Mouse (Mus musculus): ENCODE results near the gene Ube2v1.

Ube2v1 gene

GRCm38 (mm10) chr2:167631591-167632448 lies at the start of gene Ube2v1:
Ube2v1 (minus strand) TSS chr2:167632095.
- in situ Hi-C loops (cut with MboI; ENCODE audit: low pct_unique_long_range_greater_than_20kb in 1 of 2, low sequenced_read_pairs in 2 of 2, unreplicated experiment in 1 of 2), result no loop called here

- in situ Hi-C loops (cut with MboI; ENCODE audit: low pct_unique_long_range_greater_than_20kb in 1 of 2, low sequenced_read_pairs in 2 of 2, unreplicated experiment in 1 of 2), result no loop called here
These were observed 48.8 kb upstream of the Ube2v1 start for GRCm38 (mm10) chr2:167680657-167681056.

- in situ Hi-C loops (cut with MboI; ENCODE audit: low pct_unique_long_range_greater_than_20kb in 1 of 2, low sequenced_read_pairs in 2 of 2, unreplicated experiment in 1 of 2), result no loop called here
These were observed 48.1 kb upstream of the Ube2v1 start for GRCm38 (mm10) chr2:167679902-167680430.

GRCm38 (mm10) chr2:167678600-167678999 lies 46.7 kb upstream of the Ube2v1 start:
- in situ Hi-C loops (cut with MboI; ENCODE audit: low pct_unique_long_range_greater_than_20kb in 1 of 2, low sequenced_read_pairs in 2 of 2, unreplicated experiment in 1 of 2), result no loop called here

GRCm38 (mm10) chr2:167675120-167675909 lies 43.4 kb upstream of the Ube2v1 start:
- in situ Hi-C loops (cut with MboI; ENCODE audit: low pct_unique_long_range_greater_than_20kb in 1 of 2, low sequenced_read_pairs in 2 of 2, unreplicated experiment in 1 of 2), result no loop called here

GRCm38 (mm10) chr2:167672212-167672685 lies 40.4 kb upstream of the Ube2v1 start:
- in situ Hi-C loops (cut with MboI; ENCODE audit: low pct_unique_long_range_greater_than_20kb in 1 of 2, low sequenced_read_pairs in 2 of 2, unreplicated experiment in 1 of 2), result no loop called here

GRCm38 (mm10) chr2:167671101-167671633 lies 39.3 kb upstream of the Ube2v1 start:
- in situ Hi-C loops (cut with MboI; ENCODE audit: low pct_unique_long_range_greater_than_20kb in 1 of 2, low sequenced_read_pairs in 2 of 2, unreplicated experiment in 1 of 2), result no loop called here

- in situ Hi-C loops (cut with MboI; ENCODE audit: low pct_unique_long_range_greater_than_20kb in 1 of 2, low sequenced_read_pairs in 2 of 2, unreplicated experiment in 1 of 2), result no loop called here
These were observed 37.5 kb upstream of the Ube2v1 start for GRCm38 (mm10) chr2:167669398-167669797.

GRCm38 (mm10) chr2:167668426-167668825 lies 36.5 kb upstream of the Ube2v1 start:
- in situ Hi-C loops (cut with MboI; ENCODE audit: low pct_unique_long_range_greater_than_20kb in 1 of 2, low sequenced_read_pairs in 2 of 2, unreplicated experiment in 1 of 2), result no loop called here

- in situ Hi-C loops (cut with MboI; ENCODE audit: low pct_unique_long_range_greater_than_20kb in 1 of 2, low sequenced_read_pairs in 2 of 2, unreplicated experiment in 1 of 2), result no loop called here
These were observed 34.2 kb upstream of the Ube2v1 start for GRCm38 (mm10) chr2:167665972-167666713.

GRCm38 (mm10) chr2:167662713-167663112 lies 30.8 kb upstream of the Ube2v1 start:
- in situ Hi-C loops (cut with MboI; ENCODE audit: low pct_unique_long_range_greater_than_20kb in 1 of 2, low sequenced_read_pairs in 2 of 2, unreplicated experiment in 1 of 2), result loop anchor here in 1 of 2 experiments (5.0 kb wide), 1 partner anchor 130 kb away; no protein-coding TSS in a partner anchor

- in situ Hi-C loops (cut with MboI; ENCODE audit: low pct_unique_long_range_greater_than_20kb in 1 of 2, low sequenced_read_pairs in 2 of 2, unreplicated experiment in 1 of 2), result loop anchor here in 1 of 2 experiments (5.0 kb wide), 1 partner anchor 129 kb away; no protein-coding TSS in a partner anchor
These were observed 29.6 kb upstream of the Ube2v1 start, which contains the start of gene Gm20431 for GRCm38 (mm10) chr2:167661270-167662203. Gm20431 (minus strand) TSS chr2:167661496.

GRCm38 (mm10) chr2:167660611-167660971 lies 28.7 kb upstream of the Ube2v1 start:
- in situ Hi-C loops (cut with MboI; ENCODE audit: low pct_unique_long_range_greater_than_20kb in 1 of 2, low sequenced_read_pairs in 2 of 2, unreplicated experiment in 1 of 2), result loop anchor here in 1 of 2 experiments (5.0 kb wide), 1 partner anchor 128 kb away; no protein-coding TSS in a partner anchor

- in situ Hi-C loops (cut with MboI; ENCODE audit: low pct_unique_long_range_greater_than_20kb in 1 of 2, low sequenced_read_pairs in 2 of 2, unreplicated experiment in 1 of 2), result loop anchor here in 1 of 2 experiments (5.0 kb wide), 1 partner anchor 128 kb away; no protein-coding TSS in a partner anchor
These were observed 28.1 kb upstream of the Ube2v1 start for GRCm38 (mm10) chr2:167659847-167660610.

- in situ Hi-C loops (cut with MboI; ENCODE audit: low pct_unique_long_range_greater_than_20kb in 1 of 2, low sequenced_read_pairs in 2 of 2, unreplicated experiment in 1 of 2), result no loop called here
These were observed 27.4 kb upstream of the Ube2v1 start for GRCm38 (mm10) chr2:167659177-167659846.

- in situ Hi-C loops (cut with MboI; ENCODE audit: low pct_unique_long_range_greater_than_20kb in 1 of 2, low sequenced_read_pairs in 2 of 2, unreplicated experiment in 1 of 2), result no loop called here
These were observed 26.8 kb upstream of the Ube2v1 start for GRCm38 (mm10) chr2:167658712-167659111.

Measured in mouse embryonic stem cell (cell line).